Mouse (Mus musculus) left cerebral cortex, adult 9 months (tissue): Measurements from ENCODE around the gene Trim25.

Experiments used
- DNase-seq, 2 experiments: peaks; one replicate each; pipeline ENCODE4 v3.0.0; 2022; ENCODE audit warnings: low spot score in 2 of 2

Trim25 gene

GRCm38 (mm10) chr11:88998974-88999722 is at the start of gene Trim25:
Trim25 (plus strand) TSS chr11:88999376.
- DNase-seq = peak in 1 of 2 experiments; percentile 59

- no peak for DNase-seq
These were observed 49.2 kb upstream of the Trim25 start for GRCm38 (mm10) chr11:88949802-88950639.

GRCm38 (mm10) chr11:88950640-88951250 is 48.4 kb upstream of the Trim25 start:
- DNase-seq = no peak

GRCm38 (mm10) chr11:88951576-88951975 is 47.6 kb upstream of the Trim25 start:
- no peak for DNase-seq

GRCm38 (mm10) chr11:88952117-88952516 is 47.1 kb upstream of the Trim25 start:
- DNase-seq = no peak

GRCm38 (mm10) chr11:88953582-88953981 is 45.6 kb upstream of the Trim25 start:
- no peak for DNase-seq

GRCm38 (mm10) chr11:88954803-88955202 is 44.4 kb upstream of the Trim25 start:
- no peak for DNase-seq

GRCm38 (mm10) chr11:88955217-88955969 is 43.8 kb upstream of the Trim25 start, which contains the start of gene Scpep1:
Scpep1 (minus strand) TSS chr11:88955465.
- DNase-seq = peak; percentile 86 to 97

- DNase-seq = no peak
These were observed 40.3 kb upstream of the Trim25 start for GRCm38 (mm10) chr11:88958851-88959250.

- DNase-seq = no peak
These were observed 32.3 kb upstream of the Trim25 start, which contains the start of gene Elobl for GRCm38 (mm10) chr11:88966881-88967361. Elobl (minus strand) TSS chr11:88966931.

GRCm38 (mm10) chr11:88970202-88970732 is 28.9 kb upstream of the Trim25 start, which contains the start of gene Coil:
Coil (plus strand) TSS chr11:88970252.
- DNase-seq = no peak

GRCm38 (mm10) chr11:88973776-88974701 is 25.1 kb upstream of the Trim25 start:
- DNase-seq = peak; percentile 78 to 95

GRCm38 (mm10) chr11:88976320-88976719 is 22.9 kb upstream of the Trim25 start:
- DNase-seq = no peak

GRCm38 (mm10) chr11:88977188-88977587 is 22.0 kb upstream of the Trim25 start:
- no peak for DNase-seq

- DNase-seq = no peak
These were observed 17.8 kb upstream of the Trim25 start for GRCm38 (mm10) chr11:88981337-88981736.

GRCm38 (mm10) chr11:88986616-88987015 is 12.6 kb upstream of the Trim25 start:
- DNase-seq = no peak

- no peak for DNase-seq
These were observed 10.2 kb upstream of the Trim25 start for GRCm38 (mm10) chr11:88988956-88989355.

- no peak for DNase-seq
These were observed 9.6 kb upstream of the Trim25 start for GRCm38 (mm10) chr11:88989530-88989929.

GRCm38 (mm10) chr11:88993186-88993585 is 6.0 kb upstream of the Trim25 start:
- no peak for DNase-seq

GRCm38 (mm10) chr11:88993625-88994024 is 5.6 kb upstream of the Trim25 start:
- peak in 1 of 2 experiments; percentile 51 for DNase-seq
